Comparison of ENCODE assay signal across 8 mouse cellular contexts in the genomic region with DNA sequence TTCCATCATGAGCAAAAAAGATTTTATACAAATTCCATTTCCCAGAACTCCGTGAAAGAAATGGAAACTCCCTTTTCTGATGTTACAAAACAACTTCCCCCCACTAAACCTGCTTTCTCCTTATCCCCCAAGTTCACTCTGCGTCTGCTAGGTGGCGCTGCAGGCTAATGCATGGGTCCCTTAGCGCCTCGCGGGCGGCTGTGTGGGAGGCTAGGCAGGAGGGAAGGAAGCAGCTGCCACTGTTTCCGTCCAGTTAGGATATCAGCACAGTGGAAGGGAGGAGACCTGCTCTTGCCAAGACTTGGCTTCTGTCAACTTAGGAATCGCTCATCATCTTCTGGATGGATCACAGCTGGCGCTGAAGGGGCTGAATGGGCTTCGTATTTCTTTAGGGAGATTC. TPM values are rescaled to one million over a fixed set of nuclear protein-coding genes. Genes with fewer than 3 reads are reported as not detected.
A peak's percentile ranks its signal among the peaks of the same experiment; 100 is the strongest.
DNase-seq lines count a peak whose midpoint lies in the region; ATAC-seq lines count a peak whose summit lies in the region.

No protein-coding gene starts in this region.

- WGBS in forebrain, embryonic 12.5 days, result 2% methylated on average over 11 of the region's 11 CpGs
- WGBS in heart, embryonic 16.5 days, result 2% methylated on average over 11 of the region's 11 CpGs
- 2% methylated on average over 11 of the region's 11 CpGs for WGBS in liver, embryonic 13.5 days (ENCODE audit: insufficient replicate concordance)
- WGBS in stomach, embryonic 15.5 days, result 1% methylated on average over 11 of the region's 11 CpGs

- no peak overlapping the region for H3K4me3 ChIP-seq in forebrain, embryonic 12.5 days (replicated peaks)
- H3K4me3 ChIP-seq in heart, embryonic 16.5 days (ENCODE audit: low read length), result peak overlapping the region; percentile 12; the same call in 1 of the 2 replicates
- H3K4me3 ChIP-seq in liver, embryonic 13.5 days (replicated peaks), result no peak overlapping the region
- H3K4me3 ChIP-seq in stomach, embryonic 15.5 days (replicated peaks), result no peak overlapping the region; the same call in 1 of the 2 replicates

- peak; percentile 42 for DNase-seq in CD4-positive helper T cell, adult 2 months (ENCODE audit: low read depth, low spot score)
- DNase-seq in brain, embryonic 18.5 days (ENCODE audit: low read depth, low spot score), result peak; percentile 69
- DNase-seq in kidney, postnatal 25 days, result peak; percentile 88 to 93
- DNase-seq in liver, embryonic 13.5 days, result peak; percentile 41
- DNase-seq in neural tube, embryonic 10.5 days (ENCODE audit: extremely low spot score, low spot score), result peak; percentile 93

- no peaks in the 10 kb centered on the region for H3K27me3 ChIP-seq in forebrain, embryonic 12.5 days
- H3K27me3 ChIP-seq in heart, embryonic 16.5 days (ENCODE audit: control insufficient read depth, insufficient read depth, low read length), result no peaks in the 10 kb centered on the region
- peaks cover 38% of the 10 kb centered on the region for H3K27me3 ChIP-seq in liver, embryonic 13.5 days
- H3K27me3 ChIP-seq in stomach, embryonic 15.5 days (replicated peaks), result no peaks in the 10 kb centered on the region

- ATAC-seq in forebrain, embryonic 12.5 days (ENCODE audit: low FRiP score), result peak; percentile 93
- ATAC-seq in heart, embryonic 16.5 days (replicated peaks; ENCODE audit: extremely low read depth, insufficient read depth, low FRiP score), result peak; percentile 95
- peak; percentile 58; the same call in 1 of the 2 replicates for ATAC-seq in liver, embryonic 13.5 days (ENCODE audit: low read depth)
- ATAC-seq in stomach, embryonic 15.5 days (ENCODE audit: insufficient read depth, low FRiP score, low read depth), result peak; percentile 90

- peaks cover 4% of the 10 kb centered on the region; the same call in 1 of the 2 replicates for H3K4me1 ChIP-seq in forebrain, embryonic 12.5 days
- peaks cover 10% of the 10 kb centered on the region for H3K4me1 ChIP-seq in heart, embryonic 16.5 days (ENCODE audit: control insufficient read depth, insufficient read depth, low read length)
- H3K4me1 ChIP-seq in liver, embryonic 13.5 days (replicated peaks), result 0 out of 2 replicates have a peak, but pooled peaks cover 3% of the 10 kb centered on the region
- H3K4me1 ChIP-seq in stomach, embryonic 15.5 days, result peaks cover 6% of the 10 kb centered on the region; the same call in 1 of the 2 replicates

- no peak overlapping the region for H3K27ac ChIP-seq in forebrain, embryonic 12.5 days
- no peak overlapping the region; the same call in 1 of the 2 replicates for H3K27ac ChIP-seq in heart, embryonic 16.5 days (ENCODE audit: low read length)
- H3K27ac ChIP-seq in liver, embryonic 13.5 days, result no peak overlapping the region
- no peak overlapping the region for H3K27ac ChIP-seq in stomach, embryonic 15.5 days

- H3K36me3 ChIP-seq in forebrain, embryonic 12.5 days (replicated peaks), result no peaks in the 10 kb centered on the region
- no peaks in the 10 kb centered on the region for H3K36me3 ChIP-seq in heart, embryonic 16.5 days (ENCODE audit: control insufficient read depth, insufficient read depth)
- H3K36me3 ChIP-seq in liver, embryonic 13.5 days, result no peaks in the 10 kb centered on the region
- no peaks in the 10 kb centered on the region for H3K36me3 ChIP-seq in stomach, embryonic 15.5 days

- H3K9ac ChIP-seq in forebrain, embryonic 12.5 days, result no peak overlapping the region
- H3K9ac ChIP-seq in heart, embryonic 16.5 days (ENCODE audit: low read length), result peak overlapping the region; percentile 39
- no peak overlapping the region for H3K9ac ChIP-seq in liver, embryonic 13.5 days
- H3K9ac ChIP-seq in stomach, embryonic 15.5 days, result no peak overlapping the region

- H3K4me2 ChIP-seq in forebrain, embryonic 12.5 days, result no peak overlapping the region
- H3K4me2 ChIP-seq in heart, embryonic 16.5 days (ENCODE audit: low read depth, low read length), result peak overlapping the region; percentile 48
- no peak overlapping the region for H3K4me2 ChIP-seq in liver, embryonic 13.5 days
- no peak overlapping the region for H3K4me2 ChIP-seq in stomach, embryonic 15.5 days

- H3K9me3 ChIP-seq in forebrain, embryonic 12.5 days, result no peaks in the 10 kb centered on the region
- H3K9me3 ChIP-seq in heart, embryonic 16.5 days (replicated peaks; ENCODE audit: control insufficient read depth, low read length), result no peaks in the 10 kb centered on the region
- H3K9me3 ChIP-seq in liver, embryonic 13.5 days (replicated peaks), result no peaks in the 10 kb centered on the region
- H3K9me3 ChIP-seq in stomach, embryonic 15.5 days, result no peaks in the 10 kb centered on the region

RNA-seq across cellular contexts. Expression of gene Osmr, which starts 34.9 kb away (rescaled TPM):
- 0.50 and 0.72 TPM in 2 replicates for polyA plus RNA-seq in forebrain, embryonic 12.5 days (2016; fragmentation: Nextera tagmentation; extraction: Ambion mirVana)
- polyA plus RNA-seq in heart, embryonic 16.5 days (2015; fragmentation: Nextera tagmentation; extraction: Ambion mirVana), result 4.6 and 4.7 TPM in 2 replicates
- polyA plus RNA-seq in liver, embryonic 13.5 days (2015; fragmentation: Nextera tagmentation; extraction: Ambion mirVana), result 0.09 and 0.25 TPM in 2 replicates
- polyA plus RNA-seq in stomach, embryonic 15.5 days (2015; fragmentation: Nextera tagmentation; extraction: Ambion mirVana), result 1.7 and 1.8 TPM in 2 replicates

Comparison
In these comparisons a context has a peak if more than half of its experiments do, and no peak if none do; other contexts are left out.
1. DNase-seq: peak in every context shown above with its lines; median percentile 93 in neural tube, embryonic 10.5 days; 90 in kidney, postnatal 25 days; 69 in brain, embryonic 18.5 days; 42 in CD4-positive helper T cell, adult 2 months; 41 in liver, embryonic 13.5 days.